Mouse (Mus musculus) heart, adult 8-10 months (tissue): ENCODE data around the gene Plxdc1. TPM values are rescaled to one million over a fixed set of nuclear protein-coding genes. Genes with fewer than 3 reads are reported as not detected.

Source experiments
- microRNA-seq: library from miRNA; unstranded; fragments of <30 nt; microRNA quantifications from one replicate; pipeline ENCODE4 v1.2.0, GENCODE M21; 2022
- total RNA-seq, 4 experiments: library from RNA; stranded (reverse); gene quantifications; 2 replicates each; pipeline ENCODE4 v1.2.4; 2022

The Plxdc1 gene
- total RNA-seq, 4 experiments from 2014 or later: 2.7 to 4.5 (median 3.4) TPM

Small RNA genes lying within 50 kb of the gene (microRNA-seq; reads per million reads assigned to microRNA genes)
- gene Gm22461: not detected
- not detected for gene Gm27597

Other genes starting within 250 kb of the Plxdc1 start
- gene Pip4k2b, start 241.7 kb downstream of the Plxdc1 start, total RNA-seq: 10 to 100 TPM; 21.9 to 26.6 (median 25.6) TPM
- gene Cwc25, start 219.9 kb downstream of the Plxdc1 start, total RNA-seq: 1 to 10 TPM; 6.1 to 7.1 (median 6.3) TPM
- not detected for gene 1700001P01Rik, start 210.5 kb downstream of the Plxdc1 start, total RNA-seq
- 100 to 1,000 TPM; 425 to 610 (median 521) TPM for gene Rpl23, start 204.0 kb downstream of the Plxdc1 start, total RNA-seq
- 10 to 100 TPM; 20.1 to 32.0 (median 25.8) TPM for gene Lasp1, start 187.4 kb downstream of the Plxdc1 start, total RNA-seq
- gene B230217C12Rik, start 145.7 kb downstream of the Plxdc1 start, total RNA-seq: 1 to 10 TPM in 1 of 4 experiments, under 1 TPM in 3; 0.22 to 1.7 (median 0.51) TPM
- gene Fbxo47, start 102.3 kb downstream of the Plxdc1 start, total RNA-seq: under 1 TPM; 0.28 to 0.56 (median 0.31) TPM
- under 1 TPM; 0.22 to 0.87 (median 0.45) TPM for gene Arl5c, start 9.7 kb upstream of the Plxdc1 start, total RNA-seq
- 1 to 10 TPM; 6.2 to 8.5 (median 6.5) TPM for gene Cacnb1, start 36.6 kb upstream of the Plxdc1 start, total RNA-seq
- gene Rpl19, start 40.3 kb upstream of the Plxdc1 start, total RNA-seq: 100 to 1,000 TPM; 503 to 616 (median 589) TPM
- under 1 TPM; 0.16 to 0.23 (median 0.19) TPM for gene Stac2, start 67.0 kb upstream of the Plxdc1 start, total RNA-seq
- 10 to 100 TPM; 16.6 to 22.3 (median 18.8) TPM for gene Fbxl20, start 164.0 kb upstream of the Plxdc1 start, total RNA-seq
- gene Med1, start 206.8 kb upstream of the Plxdc1 start, total RNA-seq: 10 to 100 TPM; 40.4 to 41.8 (median 41.2) TPM
- 10 to 100 TPM; 20.1 to 22.5 (median 21.8) TPM for gene Cdk12, start 216.6 kb upstream of the Plxdc1 start, total RNA-seq